Mouse (Mus musculus): ENCODE measurements around the gene Sprn. TPM values are rescaled to one million over a fixed set of nuclear protein-coding genes. Genes with fewer than 3 reads are reported as not detected.

Sprn gene
- polyA plus RNA-seq, 1 experiment from 2014 or later, result 0.54 TPM

DNA sequence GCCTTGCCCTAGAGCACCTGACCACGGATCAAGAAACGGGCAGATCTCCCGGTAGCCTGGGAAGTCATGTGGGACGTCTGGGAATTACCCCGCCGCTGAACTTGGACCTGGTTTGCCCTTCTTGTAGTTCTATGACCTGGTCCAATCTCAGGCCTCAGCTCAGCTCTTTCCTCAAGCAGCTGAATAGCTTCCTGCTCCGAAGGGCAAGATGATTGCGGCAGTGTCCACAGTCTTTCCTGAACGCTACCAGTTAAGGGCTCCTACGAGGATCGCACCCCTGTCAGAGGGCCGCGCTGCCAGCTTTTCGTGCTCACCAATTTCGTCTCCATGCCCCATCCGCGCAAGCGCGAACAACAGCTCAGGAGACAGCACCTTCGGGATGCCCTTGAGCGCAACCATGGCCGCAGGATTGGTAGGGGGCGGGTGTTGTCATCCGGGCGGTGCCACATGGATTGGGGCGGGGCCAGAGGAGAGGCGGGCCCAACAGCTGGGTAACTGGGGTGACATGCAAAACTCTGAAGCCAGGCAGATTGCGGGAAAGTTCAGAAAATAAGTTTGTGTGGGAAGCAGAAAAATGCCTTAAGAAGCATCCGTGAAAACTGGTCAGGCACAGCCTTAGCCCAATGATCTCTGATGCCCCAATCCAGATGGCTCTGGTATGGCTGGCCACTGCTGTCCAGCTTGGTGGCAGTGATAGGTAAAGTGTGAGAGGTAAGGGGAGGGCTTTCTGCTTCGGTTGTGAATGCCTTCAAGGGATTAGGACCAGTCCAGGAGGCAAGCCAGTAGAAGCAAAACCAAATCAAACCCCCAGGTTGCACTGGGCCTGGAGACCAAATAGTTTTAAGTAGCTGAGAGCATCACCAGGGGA lies 52.5 kb downstream of the Sprn start, which contains the start of gene Fuom:
Fuom (minus strand) TSS at position 449 of the 868 bp plus-strand sequence.
- peak within 1 kb of the TSS; percentile 33 for H3K4me3 ChIP-seq (ENCODE audit: low read depth, low read length)
- H3K9ac ChIP-seq (replicated peaks; ENCODE audit: low read depth, low read length), result peak within 1 kb of the TSS; percentile 25; the same call in 1 of the 2 replicates
- peaks cover 11% of the 10 kb centered on the region; the same call in 1 of the 2 replicates for H3K36me3 ChIP-seq (ENCODE audit: control insufficient read depth, insufficient read depth, low read length)
- peak; percentile 92 for ATAC-seq (ENCODE audit: insufficient number of reproducible peaks, insufficient read depth, low FRiP score, low read depth)
- WGBS, result 1% methylated on average over 30 of the region's 30 CpGs
- no peaks in the 10 kb centered on the region for H3K27me3 ChIP-seq (ENCODE audit: control insufficient read depth, insufficient read depth, low read length)
- peak within 1 kb of the TSS; percentile 76 for H3K4me2 ChIP-seq (replicated peaks; ENCODE audit: low read depth, low read length)
- H3K27ac ChIP-seq (ENCODE audit: low read length), result no peak within 1 kb of the TSS
- no peaks in the 10 kb centered on the region for H3K4me1 ChIP-seq (ENCODE audit: control insufficient read depth, insufficient read depth, low read length)
- no peaks in the 10 kb centered on the region for H3K9me3 ChIP-seq (ENCODE audit: control insufficient read depth, low read depth, low read length)

GRCm38 (mm10) chr7:140101498-140101897 lies 53.2 kb downstream of the Sprn start:
- WGBS, result 80% methylated on average over 10 of the region's 10 CpGs
- H3K27ac ChIP-seq (ENCODE audit: low read length), result no peak overlapping the region
- no peaks in the 10 kb centered on the region for H3K4me1 ChIP-seq (ENCODE audit: control insufficient read depth, insufficient read depth, low read length)
- H3K9me3 ChIP-seq (ENCODE audit: control insufficient read depth, low read depth, low read length), result no peaks in the 10 kb centered on the region
- peak overlapping the region; percentile 76 for H3K4me2 ChIP-seq (replicated peaks; ENCODE audit: low read depth, low read length)
- peaks cover 11% of the 10 kb centered on the region; the same call in 1 of the 2 replicates for H3K36me3 ChIP-seq (ENCODE audit: control insufficient read depth, insufficient read depth, low read length)
- ATAC-seq (ENCODE audit: insufficient number of reproducible peaks, insufficient read depth, low FRiP score, low read depth), result no peak
- peak overlapping the region; percentile 33; the same call in 1 of the 2 replicates for H3K4me3 ChIP-seq (ENCODE audit: low read depth, low read length)
- H3K27me3 ChIP-seq (ENCODE audit: control insufficient read depth, insufficient read depth, low read length), result no peaks in the 10 kb centered on the region
- peak overlapping the region; percentile 25; the same call in 1 of the 2 replicates for H3K9ac ChIP-seq (replicated peaks; ENCODE audit: low read depth, low read length)

Other genes with a start within 250 kb of the Sprn start
- not detected in 2 replicates for gene Utf1, start 211.1 kb downstream of the Sprn start, polyA plus RNA-seq (2014; fragmentation: Nextera tagmentation; extraction: Ambion mirVana)
- 0.28 and 0.49 TPM in 2 replicates for gene 6430531B16Rik, start 176.1 kb downstream of the Sprn start, polyA plus RNA-seq (2014; fragmentation: Nextera tagmentation; extraction: Ambion mirVana)
- gene Adam8, start 162.3 kb downstream of the Sprn start, polyA plus RNA-seq (2014; fragmentation: Nextera tagmentation; extraction: Ambion mirVana), result 2.4 and 2.8 TPM in 2 replicates
- gene Zfp511, start 118.5 kb downstream of the Sprn start, polyA plus RNA-seq (2014; fragmentation: Nextera tagmentation; extraction: Ambion mirVana), result 40.6 and 43.5 TPM in 2 replicates
- gene Tubgcp2, start 118.2 kb downstream of the Sprn start, polyA plus RNA-seq (2014; fragmentation: Nextera tagmentation; extraction: Ambion mirVana), result 59.3 and 60.3 TPM in 2 replicates
- gene Msx3, start 105.8 kb downstream of the Sprn start, polyA plus RNA-seq (2014; fragmentation: Nextera tagmentation; extraction: Ambion mirVana), result not detected in 2 replicates
- gene Caly, start 72.3 kb downstream of the Sprn start, polyA plus RNA-seq (2014; fragmentation: Nextera tagmentation; extraction: Ambion mirVana), result 3.8 and 3.9 TPM in 2 replicates
- 12.5 and 24.2 TPM in 2 replicates for gene Prap1, start 61.5 kb downstream of the Sprn start, polyA plus RNA-seq (2014; fragmentation: Nextera tagmentation; extraction: Ambion mirVana)
- gene Fuom, start 52.4 kb downstream of the Sprn start, polyA plus RNA-seq (2014; fragmentation: Nextera tagmentation; extraction: Ambion mirVana), result 28.6 and 29.6 TPM in 2 replicates
- gene Paox, start 39.1 kb downstream of the Sprn start, polyA plus RNA-seq (2014; fragmentation: Nextera tagmentation; extraction: Ambion mirVana), result 29.8 and 33.4 TPM in 2 replicates
- 158 and 171 TPM in 2 replicates for gene Echs1, start 38.4 kb downstream of the Sprn start, polyA plus RNA-seq (2014; fragmentation: Nextera tagmentation; extraction: Ambion mirVana)
- 27.0 and 28.3 TPM in 2 replicates for gene Mtg1, start 17.3 kb downstream of the Sprn start, polyA plus RNA-seq (2014; fragmentation: Nextera tagmentation; extraction: Ambion mirVana)
- not detected in 2 replicates for gene Olfr522, start 9.9 kb upstream of the Sprn start, polyA plus RNA-seq (2014; fragmentation: Nextera tagmentation; extraction: Ambion mirVana)
- not detected in 2 replicates for gene Olfr523, start 18.3 kb upstream of the Sprn start, polyA plus RNA-seq (2014; fragmentation: Nextera tagmentation; extraction: Ambion mirVana)
- gene Olfr524, start 51.1 kb upstream of the Sprn start, polyA plus RNA-seq (2014; fragmentation: Nextera tagmentation; extraction: Ambion mirVana), result not detected in 2 replicates
- 0.10 TPM in 1 of 2 replicates, not detected in the other for gene Cd163l1, start 63.4 kb upstream of the Sprn start, polyA plus RNA-seq (2014; fragmentation: Nextera tagmentation; extraction: Ambion mirVana)
- gene 5830411N06Rik, start 92.4 kb upstream of the Sprn start, polyA plus RNA-seq (2014; fragmentation: Nextera tagmentation; extraction: Ambion mirVana), result not detected in 2 replicates
- gene Olfr525, start 166.0 kb upstream of the Sprn start, polyA plus RNA-seq (2014; fragmentation: Nextera tagmentation; extraction: Ambion mirVana), result not detected in 2 replicates
- gene Olfr527, start 179.1 kb upstream of the Sprn start, polyA plus RNA-seq (2014; fragmentation: Nextera tagmentation; extraction: Ambion mirVana), result not detected in 2 replicates
- not detected in 2 replicates for gene Olfr60, start 206.8 kb upstream of the Sprn start, polyA plus RNA-seq (2014; fragmentation: Nextera tagmentation; extraction: Ambion mirVana)
- gene Olfr530, start 221.5 kb upstream of the Sprn start, polyA plus RNA-seq (2014; fragmentation: Nextera tagmentation; extraction: Ambion mirVana), result not detected in 2 replicates
- not detected in 2 replicates for gene Olfr531, start 248.0 kb upstream of the Sprn start, polyA plus RNA-seq (2014; fragmentation: Nextera tagmentation; extraction: Ambion mirVana)

Measured in stomach, embryonic 14.5 days (tissue).